Mouse (Mus musculus) layer of hippocampus, adult 9-10 months (tissue): Measurements from ENCODE around the gene Sertad4.
A peak's percentile ranks its signal among the peaks of the same experiment; 100 is the strongest.

Experiments used
- DNase-seq: peaks from one replicate; pipeline ENCODE4 v3.0.0; 2022; ENCODE audit warnings: low spot score

Gene Sertad4

GRCm38 (mm10) chr1:192851640-192852039 is 3.9 kb downstream of the Sertad4 start:
- no peak for DNase-seq

DNA sequence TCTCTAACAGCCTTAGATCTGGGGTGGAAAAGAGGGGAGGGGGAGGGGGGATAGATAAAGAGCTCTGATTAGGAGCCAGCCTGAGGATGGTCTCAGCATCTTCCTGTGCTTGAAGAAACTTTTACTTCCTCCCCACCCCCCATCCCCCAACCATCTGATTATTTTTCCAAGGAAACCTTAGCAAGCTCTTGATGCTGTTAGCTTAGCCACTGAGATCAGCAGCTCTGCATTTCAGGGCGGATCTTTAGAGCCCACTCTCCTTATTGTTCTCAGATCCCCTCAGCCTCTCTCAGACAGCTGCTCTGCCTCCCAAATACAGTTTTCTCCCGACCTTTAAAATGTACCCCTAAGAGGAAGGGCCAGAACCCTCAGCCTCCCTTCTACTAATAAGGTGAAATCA is 4.4 kb downstream of the Sertad4 start:
- no peak for DNase-seq

DNA sequence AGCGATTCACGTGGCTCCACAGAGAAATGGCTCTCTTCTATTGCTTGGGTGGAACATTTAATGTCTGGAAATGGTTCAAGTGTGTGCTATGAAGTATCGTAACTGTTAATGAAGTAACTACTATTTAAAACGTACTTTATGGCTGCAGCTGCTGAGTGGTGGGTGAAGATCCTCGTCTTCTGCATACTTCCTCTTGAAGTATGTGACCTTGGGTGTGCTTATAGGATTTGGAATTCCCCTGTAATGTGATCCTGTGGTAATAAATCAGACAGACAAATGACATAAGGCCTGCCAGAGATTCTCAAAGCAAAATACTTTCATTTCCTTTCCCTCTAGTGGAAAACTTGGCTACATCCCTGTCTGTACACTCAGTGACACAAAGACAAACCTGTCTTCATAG is 5.9 kb downstream of the Sertad4 start:
- no peak for DNase-seq

GRCm38 (mm10) chr1:192847254-192847653 is 8.3 kb downstream of the Sertad4 start:
- DNase-seq: no peak

DNA sequence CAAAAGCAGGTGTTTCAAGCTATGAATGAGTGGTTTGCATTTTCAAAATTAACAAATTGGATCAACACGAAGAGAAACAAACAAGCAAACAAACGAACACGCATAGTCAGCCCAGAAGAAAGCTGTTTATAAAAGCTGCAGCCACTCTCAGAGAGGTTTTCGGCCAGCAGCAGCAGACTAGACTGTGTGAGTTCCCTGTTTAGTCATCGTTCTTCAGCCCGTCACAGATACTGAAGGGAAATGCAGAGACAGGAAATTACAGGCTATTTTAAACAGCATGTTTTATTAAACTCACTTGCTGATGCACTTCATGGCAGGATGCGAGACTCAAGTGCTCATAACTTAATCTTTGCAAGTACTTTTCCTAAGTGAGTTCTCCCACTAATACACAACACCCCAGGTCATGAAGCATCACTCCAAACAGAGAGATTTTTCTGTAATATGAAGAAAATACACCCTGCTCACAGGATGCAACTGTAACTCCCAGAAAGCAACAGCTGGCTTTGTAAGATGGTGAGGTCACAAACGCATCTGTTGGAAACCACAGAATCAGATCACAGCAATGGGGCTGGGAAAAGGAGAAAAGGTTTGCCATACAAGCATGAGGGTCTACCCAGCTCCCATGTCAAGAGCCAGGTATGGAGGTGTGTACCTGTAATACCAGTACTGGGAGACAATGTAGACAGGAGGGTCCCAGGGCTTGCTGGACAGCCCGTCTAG is 14.3 kb downstream of the Sertad4 start:
- no peak for DNase-seq

GRCm38 (mm10) chr1:192840655-192841054 is 14.9 kb downstream of the Sertad4 start:
- DNase-seq: no peak

GRCm38 (mm10) chr1:192835211-192835681 is 20.3 kb downstream of the Sertad4 start:
- no peak for DNase-seq

- peak; percentile 26 for DNase-seq
These were observed 21.0 kb downstream of the Sertad4 start for GRCm38 (mm10) chr1:192834361-192835210.

- no peak for DNase-seq
These were observed 22.0 kb downstream of the Sertad4 start for GRCm38 (mm10) chr1:192833586-192833985.

DNA sequence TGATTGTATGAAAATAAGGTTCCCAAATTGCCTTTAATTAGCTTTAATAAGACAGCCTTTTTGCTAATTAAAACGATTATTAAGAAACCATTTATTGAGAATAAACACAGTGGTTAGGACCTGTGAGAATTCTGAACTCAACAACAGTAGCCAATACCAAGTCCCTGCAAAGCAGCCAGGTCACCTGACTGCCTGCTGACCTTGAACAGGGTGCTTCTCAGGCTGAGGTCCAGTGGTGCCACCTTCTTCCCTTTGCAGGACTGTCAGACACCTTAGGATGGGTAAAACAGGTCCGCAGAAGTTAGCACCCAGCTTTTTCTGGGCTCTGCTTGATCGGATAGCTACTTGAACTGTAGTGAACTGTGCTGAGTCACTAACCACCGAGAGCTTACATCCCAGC is 22.5 kb downstream of the Sertad4 start:
- no peak for DNase-seq

- DNase-seq: no peak
These were observed 23.2 kb downstream of the Sertad4 start for GRCm38 (mm10) chr1:192832338-192832737.

DNA sequence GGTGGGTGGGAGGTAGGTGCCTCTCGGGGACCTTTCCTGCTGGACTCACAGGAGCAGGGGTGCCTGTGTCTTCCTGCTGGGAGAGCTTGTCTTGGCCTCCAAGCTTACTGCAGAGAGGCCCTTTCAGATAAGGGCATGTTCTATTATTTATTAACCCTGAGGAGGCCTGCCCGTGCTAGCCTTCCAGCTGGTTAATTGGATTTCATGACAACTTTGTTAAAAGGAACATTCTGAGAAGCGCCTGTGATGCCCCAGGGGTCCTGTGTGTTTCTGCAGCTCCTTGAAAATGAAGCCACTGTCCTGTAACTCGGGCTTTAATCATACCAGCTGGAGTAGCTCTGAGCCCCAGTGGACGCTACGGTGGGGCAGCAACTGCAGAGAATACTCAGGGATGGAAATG is 25.1 kb downstream of the Sertad4 start:
- no peak for DNase-seq

- DNase-seq: no peak
These were observed 26.6 kb downstream of the Sertad4 start for GRCm38 (mm10) chr1:192828928-192829327.

- no peak for DNase-seq
These were observed 27.6 kb downstream of the Sertad4 start for GRCm38 (mm10) chr1:192827955-192828354.

DNA sequence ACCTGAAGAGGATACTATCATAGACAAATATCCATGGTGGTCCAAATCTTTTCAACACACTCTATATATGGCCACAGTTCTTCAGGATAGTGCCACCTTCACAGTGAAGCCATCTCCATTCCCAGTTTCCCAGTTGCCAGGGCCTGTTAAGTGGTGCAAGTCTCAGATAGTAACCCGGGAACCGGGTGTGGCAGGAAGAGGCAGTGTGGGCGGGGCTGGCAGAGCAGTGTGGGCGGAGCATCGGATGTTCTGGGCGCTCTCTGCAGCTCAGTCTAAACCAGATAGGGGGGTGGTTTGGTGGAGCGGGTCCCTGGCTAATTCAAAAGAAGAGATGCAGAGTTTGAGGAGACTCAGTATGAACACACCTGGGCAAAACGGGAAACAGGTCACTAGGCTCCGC is 29.8 kb downstream of the Sertad4 start:
- no peak for DNase-seq

GRCm38 (mm10) chr1:192822652-192823525 is 32.7 kb downstream of the Sertad4 start:
- no peak for DNase-seq

GRCm38 (mm10) chr1:192822309-192822651 is 33.3 kb downstream of the Sertad4 start:
- DNase-seq: no peak

DNA sequence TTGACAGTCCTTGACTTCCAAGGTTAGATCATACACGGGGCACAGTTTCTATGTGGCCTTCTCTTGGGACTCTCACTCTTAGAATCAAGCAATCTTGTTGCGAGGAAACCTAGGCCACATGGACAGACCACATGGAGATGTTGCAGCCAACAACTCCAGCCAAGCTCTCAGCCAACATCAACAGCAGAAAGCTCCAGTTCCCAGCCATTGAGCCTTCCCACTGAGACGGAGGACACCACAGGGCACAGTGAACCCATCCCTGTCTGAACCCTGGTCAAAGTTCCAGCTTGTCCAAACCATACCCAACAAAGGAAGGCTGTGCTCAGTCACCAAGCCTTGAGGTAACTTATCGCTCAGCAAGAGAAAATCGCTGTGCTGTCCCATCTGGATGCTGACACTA is 37.2 kb downstream of the Sertad4 start:
- DNase-seq: no peak

- no peak for DNase-seq
These were observed 39.8 kb downstream of the Sertad4 start for GRCm38 (mm10) chr1:192815789-192816188.

GRCm38 (mm10) chr1:192814700-192815099 is 40.9 kb downstream of the Sertad4 start:
- DNase-seq: no peak

- DNase-seq: no peak
These were observed 42.8 kb downstream of the Sertad4 start for GRCm38 (mm10) chr1:192812758-192813157.

GRCm38 (mm10) chr1:192812290-192812689 is 43.3 kb downstream of the Sertad4 start:
- DNase-seq: no peak
